Mouse (Mus musculus) liver, embryonic 11.5 days (tissue): ENCODE measurements around the gene Fam19a2. TPM values are rescaled to one million over a fixed set of nuclear protein-coding genes. Genes with fewer than 3 reads are reported as not detected.

Experiments used
- ATAC-seq: fragments of 200-750 bp; cut with Nextera tagmentation; replicated peaks from 2 replicates; pipeline ENCODE4 v1.8.0; 2017; ENCODE audit warnings: moderate number of reproducible peaks, mild to moderate bottlenecking, moderate TSS enrichment, moderate library complexity; ENCODE audit not compliant: low FRiP score
- DNase-seq: peaks from one replicate; pipeline ENCODE4 v3.0.0-alpha.2; 2017; ENCODE audit warnings: low spot score
- H3K27ac ChIP-seq: fragments of 300-500 bp; sonication (generic); 2 replicates; pipeline ENCODE4 v1.5.1; 2014; ENCODE audit warnings: mild to moderate bottlenecking, low read depth, low read length, control low read depth
- H3K27me3 ChIP-seq: fragments of 300-500 bp; sonication (generic); replicated peaks from 2 replicates; pipeline ENCODE4 v1.6.1; 2014; ENCODE audit warnings: low read length, mixed read lengths; ENCODE audit not compliant: control insufficient read depth, insufficient read depth
- H3K36me3 ChIP-seq: fragments of 300-500 bp; sonication (generic); 2 replicates; pipeline ENCODE4 v1.6.1; 2014; ENCODE audit warnings: mild to moderate bottlenecking, low read length, moderate library complexity, mixed read lengths; ENCODE audit not compliant: control insufficient read depth, insufficient read depth
- H3K4me1 ChIP-seq: fragments of 300-500 bp; sonication (generic); replicated peaks from 2 replicates; pipeline ENCODE4 v1.6.1; 2014; ENCODE audit warnings: low read length, mixed read lengths; ENCODE audit not compliant: control insufficient read depth, insufficient read depth
- H3K4me2 ChIP-seq: fragments of 300-500 bp; sonication (generic); 2 replicates; pipeline ENCODE4 v1.6.1; 2014; ENCODE audit warnings: mild to moderate bottlenecking, control low read depth, moderate library complexity
- H3K4me3 ChIP-seq: fragments of 300-500 bp; sonication (generic); 2 replicates; pipeline ENCODE4 v1.5.1; 2014; ENCODE audit warnings: low read depth, low read length, control low read depth
- H3K9ac ChIP-seq: fragments of 300-500 bp; sonication (generic); 2 replicates; pipeline ENCODE4 v1.6.1; 2014; ENCODE audit warnings: low read depth, low read length, control low read depth
- H3K9me3 ChIP-seq: fragments of 300-500 bp; sonication (generic); 2 replicates; pipeline ENCODE4 v1.6.1; 2016; ENCODE audit warnings: low read length, inconsistent platforms, mixed read lengths; ENCODE audit not compliant: control insufficient read depth
- WGBS: fragments of 180-500 bp; shearing (Covaris S2); extraction: QIAGEN DNeasy Blood & Tissue Kit; methylation state at CpG from one replicate; pipeline ENCODE4 v1.1.7; 2014; 5-methylcytosine and 5-hydroxymethylcytosine counted together
- polyA plus RNA-seq: library from polyadenylated mRNA; unstranded; fragments of >200 nt; fragmentation: Nextera tagmentation; extraction: Ambion mirVana; gene quantifications from 2 replicates; pipeline ENCODE4 v1.2.1, GENCODE M21; 2014

Gene Fam19a2
- polyA plus RNA-seq, 1 experiment from 2014 or later = 0.75 TPM

DNA sequence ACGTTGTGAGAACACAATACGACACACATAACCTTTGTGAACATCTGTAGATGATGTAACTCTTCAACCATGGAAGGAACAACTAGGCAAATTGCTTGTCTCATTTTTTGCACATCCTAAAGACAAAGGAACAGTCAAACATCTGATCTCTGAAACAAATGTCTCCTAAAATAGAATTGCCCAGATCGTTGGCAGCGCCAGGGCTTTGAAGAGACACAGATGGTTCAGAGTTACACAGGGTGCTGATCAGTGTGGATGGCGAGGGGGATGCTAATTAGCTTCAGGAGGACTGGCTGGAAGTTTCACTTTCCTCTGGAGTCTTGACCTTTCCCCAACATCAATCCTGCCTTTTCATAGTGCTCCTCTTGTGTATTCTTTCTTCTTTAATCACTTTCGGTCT, 284.6 kb downstream of the Fam19a2 start:
- no peaks in the 10 kb centered on the region for H3K36me3 ChIP-seq
- ATAC-seq (no peak), DNase-seq (no peak)
- no peak overlapping the region for H3K27ac ChIP-seq
- H3K4me3 ChIP-seq = no peak overlapping the region
- H3K9me3 ChIP-seq = no peaks in the 10 kb centered on the region
- no peaks in the 10 kb centered on the region for H3K27me3 ChIP-seq
- no peak overlapping the region for H3K9ac ChIP-seq
- WGBS = 74% methylated on average over 6 of the region's 6 CpGs
- H3K4me2 ChIP-seq = no peak overlapping the region
- H3K4me1 ChIP-seq = no peaks in the 10 kb centered on the region

DNA sequence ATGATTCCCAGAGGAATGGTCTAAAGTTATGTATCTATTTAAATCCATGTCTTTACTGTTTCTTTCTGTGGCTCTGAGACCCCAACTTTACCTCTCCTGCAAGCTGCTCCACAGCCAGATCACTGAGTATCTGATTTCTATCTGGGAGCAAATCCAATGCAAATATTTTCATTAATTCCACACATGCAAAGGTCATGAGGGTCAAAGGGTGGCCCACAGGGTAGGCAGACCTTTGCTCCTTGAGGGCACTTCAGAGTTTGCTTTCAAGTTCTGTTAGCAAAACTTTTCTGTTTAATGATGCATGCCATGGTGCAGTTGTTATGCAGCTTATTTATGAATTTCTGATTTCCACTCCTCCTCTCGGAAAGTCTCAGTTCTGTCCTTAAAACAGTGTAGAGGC, 303.9 kb downstream of the Fam19a2 start:
- Histone ChIP-seq H3K27ac (no peak overlapping the region), H3K9ac (no peak overlapping the region), H3K9me3 (no peaks in the 10 kb centered on the region), H3K27me3 (no peaks in the 10 kb centered on the region), H3K36me3 (no peaks in the 10 kb centered on the region), H3K4me1 (no peaks in the 10 kb centered on the region), H3K4me2 (no peak overlapping the region), H3K4me3 (no peak overlapping the region)
- 90% methylated on average over 1 of the region's 1 CpGs for WGBS
- ATAC-seq = no peak
- DNase-seq = no peak

DNA sequence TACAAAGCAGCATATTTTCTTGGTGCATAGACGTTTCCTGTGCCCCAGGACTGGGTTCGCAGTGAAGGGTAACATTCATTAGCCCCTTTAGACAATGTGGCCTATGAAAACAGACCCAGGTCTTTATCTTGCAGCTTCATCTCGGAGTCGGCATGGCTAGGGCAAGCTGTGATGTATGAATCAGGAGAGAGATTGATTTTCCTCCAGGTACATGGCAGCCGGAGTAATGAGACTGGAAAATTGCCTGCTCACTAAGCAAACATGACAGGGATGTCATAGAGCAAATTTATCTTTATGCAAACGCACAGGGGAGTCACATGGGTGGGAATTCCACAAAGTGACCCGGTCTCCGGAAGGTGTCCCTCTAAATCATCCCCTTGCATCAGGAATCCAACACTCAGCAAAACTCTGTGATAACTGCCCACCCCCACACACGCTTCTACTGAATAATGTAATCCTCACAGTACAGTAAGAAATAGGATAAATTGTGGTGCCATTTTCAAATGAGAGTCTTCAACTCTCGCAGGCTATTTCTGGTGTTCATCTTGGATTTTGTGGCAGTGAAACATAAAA, 306.9 kb downstream of the Fam19a2 start:
- Histone ChIP-seq H3K4me3 (no peak overlapping the region), H3K9me3 (no peaks in the 10 kb centered on the region), H3K9ac (no peak overlapping the region), H3K27ac (no peak overlapping the region), H3K27me3 (no peaks in the 10 kb centered on the region), H3K36me3 (no peaks in the 10 kb centered on the region), H3K4me1 (no peaks in the 10 kb centered on the region), H3K4me2 (no peak overlapping the region)
- ATAC-seq (no peak), DNase-seq (no peak)
- 69% methylated on average over 10 of the region's 10 CpGs for WGBS

DNA sequence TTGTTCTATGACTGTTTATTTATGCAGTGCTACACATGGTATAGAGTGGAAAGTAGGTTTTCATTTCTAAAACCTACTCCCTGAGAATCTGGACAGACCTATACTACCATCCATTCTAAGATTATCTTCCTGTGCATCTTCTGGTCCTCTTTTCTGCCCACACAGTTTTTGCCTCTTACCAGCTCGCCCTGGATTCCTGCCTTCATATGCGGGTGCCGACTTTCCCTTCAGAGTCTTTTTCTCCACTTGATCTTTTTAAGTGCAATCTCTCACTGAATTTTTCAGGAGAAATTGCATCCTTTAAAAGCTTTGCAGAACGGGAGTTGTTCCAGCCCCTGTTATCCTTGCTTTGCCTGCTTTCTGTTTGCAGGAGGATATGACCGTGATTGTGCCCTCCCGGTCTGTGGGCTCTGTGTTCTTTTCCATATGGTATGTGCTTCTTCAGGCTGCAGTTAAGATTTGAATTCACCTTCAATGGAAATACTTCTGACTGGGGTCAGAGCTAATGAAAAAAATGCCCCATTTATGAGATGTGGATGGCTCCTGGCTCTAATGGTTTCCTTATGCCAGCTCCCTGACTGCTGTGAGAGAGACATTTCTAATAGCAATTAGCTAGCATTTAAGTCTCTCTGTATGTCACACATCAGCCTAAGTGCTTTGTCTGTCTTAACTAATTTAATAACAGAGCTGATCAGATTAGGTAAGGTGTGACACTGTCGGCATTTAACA, 308.7 kb downstream of the Fam19a2 start:
- no peaks in the 10 kb centered on the region for H3K9me3 ChIP-seq
- no peak overlapping the region for H3K4me2 ChIP-seq
- ATAC-seq (no peak), DNase-seq (no peak)
- H3K4me1 ChIP-seq = no peaks in the 10 kb centered on the region
- no peak overlapping the region for H3K27ac ChIP-seq
- WGBS = 83% methylated on average over 7 of the region's 7 CpGs
- H3K27me3 ChIP-seq = no peaks in the 10 kb centered on the region
- no peak overlapping the region for H3K4me3 ChIP-seq
- H3K9ac ChIP-seq = no peak overlapping the region
- no peaks in the 10 kb centered on the region for H3K36me3 ChIP-seq

DNA sequence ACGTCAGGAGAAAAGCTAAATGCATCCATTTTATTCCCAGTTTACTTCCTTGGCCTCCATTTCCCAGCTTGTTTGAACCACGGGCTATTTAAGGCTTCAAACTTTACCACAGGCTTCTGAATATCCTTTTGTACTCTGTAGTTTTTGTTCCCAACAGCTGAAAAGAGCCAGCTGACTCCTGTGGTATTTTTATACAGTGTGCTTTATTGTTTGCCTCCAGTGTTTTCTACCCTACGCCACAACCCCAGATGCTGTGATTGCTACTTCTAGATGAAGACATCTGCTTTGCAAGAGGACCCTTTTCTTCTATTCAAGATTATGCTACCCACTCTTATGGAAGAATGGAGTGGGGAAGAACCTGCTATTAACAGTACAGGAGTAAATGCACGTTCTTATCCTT, 314.0 kb downstream of the Fam19a2 start:
- H3K4me3 ChIP-seq = no peak overlapping the region
- no peak overlapping the region for H3K9ac ChIP-seq
- no peak overlapping the region for H3K27ac ChIP-seq
- H3K4me2 ChIP-seq = no peak overlapping the region
- ATAC-seq (no peak), DNase-seq (no peak)
- H3K4me1 ChIP-seq = no peaks in the 10 kb centered on the region
- no peaks in the 10 kb centered on the region for H3K36me3 ChIP-seq
- H3K9me3 ChIP-seq = no peaks in the 10 kb centered on the region
- H3K27me3 ChIP-seq = no peaks in the 10 kb centered on the region
- 72% methylated on average over 4 of the region's 4 CpGs for WGBS

DNA sequence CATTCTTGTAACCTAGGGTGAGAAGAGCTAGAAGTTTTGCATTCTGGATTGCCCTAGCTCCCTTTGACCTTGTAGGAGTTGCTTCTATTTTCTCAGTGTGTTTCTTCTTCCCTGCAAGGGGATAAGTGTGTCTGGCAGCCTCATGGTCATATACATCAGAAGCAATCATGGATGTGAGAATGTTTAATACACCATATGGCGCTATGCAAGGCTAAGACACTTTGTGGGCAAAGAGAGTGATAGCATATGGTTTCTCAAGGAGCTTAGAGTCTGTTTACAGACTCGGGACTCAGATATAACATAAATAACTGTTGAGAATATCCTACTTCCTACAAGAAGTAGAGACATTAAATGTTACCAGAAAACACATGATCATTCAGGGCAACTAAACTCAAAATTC, 315.2 kb downstream of the Fam19a2 start:
- H3K9me3 ChIP-seq = no peaks in the 10 kb centered on the region
- no peak overlapping the region for H3K4me2 ChIP-seq
- H3K27me3 ChIP-seq = no peaks in the 10 kb centered on the region
- no peak overlapping the region for H3K27ac ChIP-seq
- ATAC-seq (no peak), DNase-seq (no peak)
- H3K9ac ChIP-seq = no peak overlapping the region
- 77% methylated on average over 2 of the region's 2 CpGs for WGBS
- no peaks in the 10 kb centered on the region for H3K36me3 ChIP-seq
- H3K4me1 ChIP-seq = no peaks in the 10 kb centered on the region
- no peak overlapping the region for H3K4me3 ChIP-seq

DNA sequence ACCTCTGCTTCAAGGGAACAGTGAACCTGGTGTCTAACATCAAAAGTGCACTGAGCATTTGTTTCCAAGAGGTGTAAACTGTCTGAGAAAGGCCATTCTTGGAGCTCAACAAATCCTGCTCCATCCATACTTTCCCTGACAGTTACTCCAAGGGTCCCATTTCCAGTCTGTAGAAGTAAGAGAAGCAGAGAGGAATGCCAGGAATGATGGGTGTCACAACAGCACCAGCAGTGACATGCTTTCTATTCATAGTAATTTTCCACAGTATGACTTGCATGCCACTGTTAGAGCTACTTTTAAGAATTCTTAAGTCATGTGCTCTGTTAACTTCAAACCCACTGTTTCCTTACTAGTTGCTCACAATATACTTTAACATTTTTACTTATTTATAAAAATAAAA, 331.2 kb downstream of the Fam19a2 start:
- Histone ChIP-seq H3K36me3 (no peaks in the 10 kb centered on the region), H3K27me3 (no peaks in the 10 kb centered on the region), H3K27ac (no peak overlapping the region), H3K4me3 (no peak overlapping the region), H3K4me1 (no peaks in the 10 kb centered on the region), H3K9me3 (no peaks in the 10 kb centered on the region), H3K9ac (no peak overlapping the region), H3K4me2 (no peak overlapping the region)
- ATAC-seq = no peak
- DNase-seq = no peak

DNA sequence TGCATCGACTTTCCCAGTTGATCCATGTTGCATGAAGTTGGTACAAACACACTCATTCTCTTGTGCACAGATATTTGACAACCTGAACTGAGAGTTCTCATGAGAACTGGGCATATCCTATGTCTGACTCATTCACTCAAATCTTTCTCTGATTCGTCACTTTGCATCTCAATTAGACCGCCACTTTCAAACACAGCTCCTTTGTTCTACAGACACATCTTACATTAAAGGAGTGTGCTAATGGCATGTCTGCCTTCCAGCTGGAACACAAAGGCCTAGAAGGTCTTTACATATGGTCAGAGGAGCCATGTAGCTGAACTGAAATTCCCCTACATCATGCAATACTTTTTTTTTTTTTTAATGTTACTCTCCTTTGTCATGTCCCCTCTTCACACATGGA, 333.3 kb downstream of the Fam19a2 start:
- Histone ChIP-seq H3K9me3 (no peaks in the 10 kb centered on the region), H3K9ac (no peak overlapping the region), H3K4me1 (no peaks in the 10 kb centered on the region), H3K27ac (no peak overlapping the region), H3K4me2 (no peak overlapping the region), H3K36me3 (no peaks in the 10 kb centered on the region), H3K4me3 (no peak overlapping the region), H3K27me3 (no peaks in the 10 kb centered on the region)
- ATAC-seq = no peak
- no peak for DNase-seq
- WGBS = 82% methylated on average over 3 of the region's 3 CpGs

DNA sequence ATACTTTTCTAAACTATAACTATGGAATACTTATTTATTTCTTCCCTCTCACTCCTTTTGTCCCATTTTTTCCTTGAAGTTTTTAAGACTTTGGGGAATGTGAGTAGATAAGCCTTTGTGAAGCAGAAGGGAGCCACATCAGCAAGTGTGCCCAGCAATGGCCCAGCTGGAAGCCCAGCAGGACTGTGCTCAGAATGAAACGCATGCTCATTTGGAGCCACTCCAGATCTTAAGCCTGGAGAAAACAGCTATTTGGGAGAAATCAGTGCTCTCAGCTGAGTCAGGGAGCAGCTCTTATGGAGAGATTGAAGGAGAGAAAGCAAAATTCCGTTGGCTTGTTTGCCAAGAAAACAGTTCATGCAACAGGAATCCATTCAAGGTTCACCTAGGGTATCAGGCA, 341.9 kb downstream of the Fam19a2 start:
- DNase-seq = no peak
- 36% methylated on average over 2 of the region's 2 CpGs for WGBS
- no peak overlapping the region for H3K27ac ChIP-seq

More for the DNA sequence above, 341.9 kb downstream of the Fam19a2 start:
- Histone ChIP-seq H3K27me3 (no peaks in the 10 kb centered on the region), H3K4me3 (no peak overlapping the region), H3K9ac (no peak overlapping the region), H3K36me3 (no peaks in the 10 kb centered on the region), H3K4me2 (no peak overlapping the region), H3K9me3 (no peaks in the 10 kb centered on the region), H3K4me1 (no peaks in the 10 kb centered on the region)
- ATAC-seq = no peak
